Mouse (Mus musculus) kidney, embryonic 14.5 days (tissue): ENCODE results near the gene H2-Q6. TPM values are rescaled to one million over a fixed set of nuclear protein-coding genes. Genes with fewer than 3 reads are reported as not detected.
"Not testable (repeated sequence)": the region's sequence is repeated elsewhere in the genome, so short reads cannot be mapped to it uniquely, and the experiment has no call there.

ENCODE experiments used
- ATAC-seq: fragments of 200-750 bp; cut with Nextera tagmentation; 2 replicates; pipeline ENCODE4 v1.8.0; 2017; ENCODE audit warnings: moderate number of reproducible peaks, mild to moderate bottlenecking, moderate TSS enrichment, moderate library complexity; ENCODE audit not compliant: low FRiP score, low TSS enrichment
- H3K27ac ChIP-seq: fragments of 300-500 bp; sonication (generic); 2 replicates; pipeline ENCODE4 v1.5.1; 2014; ENCODE audit warnings: low read depth, mild to moderate bottlenecking, low read length, moderate library complexity, mixed read lengths
- H3K27me3 ChIP-seq: fragments of 300-500 bp; sonication (generic); 2 replicates; pipeline ENCODE4 v1.6.1; 2014; ENCODE audit warnings: mild to moderate bottlenecking, low read length; ENCODE audit not compliant: control insufficient read depth, insufficient read depth
- H3K36me3 ChIP-seq: fragments of 300-500 bp; sonication (generic); 2 replicates; pipeline ENCODE4 v1.6.1; 2014; ENCODE audit warnings: low read length, mixed read lengths; ENCODE audit not compliant: control insufficient read depth, insufficient read depth
- H3K4me1 ChIP-seq: fragments of 300-500 bp; sonication (generic); 2 replicates; pipeline ENCODE4 v1.6.1; 2014; ENCODE audit warnings: low read length, mixed read lengths; ENCODE audit not compliant: control insufficient read depth, insufficient read depth
- H3K4me2 ChIP-seq: fragments of 300-500 bp; sonication (generic); replicated peaks from 2 replicates; pipeline ENCODE4 v1.6.1; 2014; ENCODE audit warnings: low read depth, mild to moderate bottlenecking, low read length
- H3K4me3 ChIP-seq: fragments of 300-500 bp; sonication (generic); 2 replicates; pipeline ENCODE4 v1.5.1; 2014; ENCODE audit warnings: mild to moderate bottlenecking, low read length
- H3K9ac ChIP-seq: fragments of 300-500 bp; sonication (generic); 2 replicates; pipeline ENCODE4 v1.6.1; 2014; ENCODE audit warnings: low read depth, mild to moderate bottlenecking, low read length, moderate library complexity
- H3K9me3 ChIP-seq: fragments of 300-500 bp; sonication (generic); 2 replicates; pipeline ENCODE4 v1.6.1; 2016; ENCODE audit warnings: low read length; ENCODE audit not compliant: control insufficient read depth
- WGBS: fragments of 180-500 bp; shearing (Covaris S2); extraction: QIAGEN DNeasy Blood & Tissue Kit; methylation state at CpG from one replicate; pipeline ENCODE4 v1.1.7; 2014; 5-methylcytosine and 5-hydroxymethylcytosine counted together
- polyA plus RNA-seq: library from polyadenylated mRNA; unstranded; fragments of >200 nt; fragmentation: Nextera tagmentation; extraction: Ambion mirVana; gene quantifications from 2 replicates; pipeline ENCODE4 v1.2.1, GENCODE M21; 2014

H2-Q6 gene
- polyA plus RNA-seq, 1 experiment from 2014 or later, result 2.8 TPM

GRCm38 (mm10) chr17:35428883-35429282 lies 4.2 kb downstream of the H2-Q6 start:
- 86% methylated on average over 6 of the region's 6 CpGs for WGBS

DNA sequence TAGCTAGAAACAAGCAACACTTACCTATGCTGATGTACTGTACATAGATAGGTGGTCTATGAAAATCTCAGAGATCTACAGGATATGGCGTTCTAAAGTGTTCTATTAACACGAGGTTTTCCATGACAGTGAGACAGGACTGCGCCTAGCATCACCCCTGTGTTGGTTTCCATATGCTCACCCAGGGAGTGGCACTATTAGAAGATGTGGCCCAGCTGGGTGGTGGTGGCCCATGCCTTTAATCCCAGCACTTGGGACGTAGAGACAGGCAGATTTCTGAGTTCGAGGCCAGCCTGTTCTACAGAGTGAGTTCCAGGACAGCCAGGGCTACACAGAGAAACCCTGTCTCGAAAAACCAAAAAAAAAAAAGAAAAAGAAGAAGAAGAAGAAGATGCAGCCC lies 6.0 kb downstream of the H2-Q6 start:
- H3K9me3 ChIP-seq, H3K27ac ChIP-seq, H3K4me3 ChIP-seq, ATAC-seq, H3K36me3 ChIP-seq, H3K27me3 ChIP-seq, H3K4me2 ChIP-seq, H3K9ac ChIP-seq, H3K4me1 ChIP-seq: not testable (repeated sequence)
- WGBS, result 90% methylated on average over 6 of the region's 6 CpGs

More at GRCm38 (mm10) chr17:35428883-35429282, 4.2 kb downstream of the H2-Q6 start:
- not testable (repeated sequence) for H3K4me3 ChIP-seq, H3K36me3 ChIP-seq, H3K27ac ChIP-seq, H3K4me1 ChIP-seq, ATAC-seq, H3K9me3 ChIP-seq, H3K4me2 ChIP-seq, H3K9ac ChIP-seq
- H3K27me3 ChIP-seq, result peaks cover 17% of the 10 kb centered on the region

GRCm38 (mm10) chr17:35432167-35432566 lies 7.5 kb downstream of the H2-Q6 start:
- not testable (repeated sequence) for H3K4me3 ChIP-seq, ATAC-seq, H3K9ac ChIP-seq, H3K4me1 ChIP-seq, H3K9me3 ChIP-seq, H3K4me2 ChIP-seq, H3K27me3 ChIP-seq, H3K36me3 ChIP-seq, H3K27ac ChIP-seq
- 78% methylated on average over 3 of the region's 3 CpGs for WGBS

DNA sequence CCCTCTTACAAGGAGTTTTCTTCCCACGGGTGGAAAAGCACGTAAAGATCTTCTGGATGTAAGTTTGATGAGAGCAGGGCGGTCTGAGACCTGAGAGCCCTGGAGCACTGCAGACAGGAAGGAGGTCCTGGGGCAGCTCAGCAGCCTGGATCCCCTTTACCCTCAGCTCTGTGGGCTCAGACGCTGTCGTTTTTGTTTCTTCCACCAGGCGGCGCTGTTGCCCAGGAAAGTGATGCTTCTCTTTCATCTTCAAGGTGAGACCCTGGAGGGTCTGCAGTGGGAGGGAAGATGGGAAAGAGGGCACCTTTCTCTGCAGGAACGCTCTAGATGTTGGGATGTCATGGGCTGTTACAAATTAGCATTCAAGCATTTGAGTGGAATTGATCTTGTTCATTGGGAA lies 10.2 kb downstream of the H2-Q6 start:
- not testable (repeated sequence) for H3K4me2 ChIP-seq, H3K36me3 ChIP-seq, H3K27me3 ChIP-seq, H3K27ac ChIP-seq, H3K4me3 ChIP-seq, H3K9ac ChIP-seq, H3K9me3 ChIP-seq, ATAC-seq, H3K4me1 ChIP-seq
- WGBS, result 11% methylated on average over 8 of the region's 8 CpGs

GRCm38 (mm10) chr17:35435577-35435976 lies 10.9 kb downstream of the H2-Q6 start:
- H3K4me1 ChIP-seq, H3K9me3 ChIP-seq, H3K4me2 ChIP-seq, H3K27me3 ChIP-seq, ATAC-seq, H3K9ac ChIP-seq, H3K4me3 ChIP-seq, H3K36me3 ChIP-seq, H3K27ac ChIP-seq: not testable (repeated sequence)
- WGBS, result 74% methylated on average over 3 of the region's 3 CpGs

- not testable (repeated sequence) for H3K9me3 ChIP-seq, H3K9ac ChIP-seq, ATAC-seq, H3K27me3 ChIP-seq, H3K4me1 ChIP-seq, H3K4me3 ChIP-seq, H3K27ac ChIP-seq, H3K4me2 ChIP-seq, H3K36me3 ChIP-seq
- WGBS, result 63% methylated on average over 1 of the region's 1 CpGs
Observed at GRCm38 (mm10) chr17:35437386-35437936, 12.8 kb downstream of the H2-Q6 start.

DNA sequence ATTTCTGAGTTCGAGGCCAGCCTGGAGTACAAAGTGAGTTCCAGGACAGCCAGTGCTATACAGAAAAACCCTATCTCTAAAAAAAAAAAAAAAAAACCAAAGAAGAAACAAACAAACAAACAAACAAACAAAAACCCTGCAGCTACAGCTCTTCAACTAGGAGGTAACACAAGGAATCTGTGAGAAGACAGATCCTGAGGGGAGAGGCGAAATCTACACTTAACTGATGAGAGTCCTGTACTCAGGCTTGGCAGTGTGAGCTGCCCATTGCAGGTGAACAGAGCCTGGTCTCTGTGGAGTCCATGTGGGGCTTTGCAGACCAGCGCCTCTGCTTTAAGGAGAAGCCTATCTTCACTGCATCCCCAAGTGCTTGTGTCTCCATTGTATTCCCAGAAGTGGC lies 13.7 kb downstream of the H2-Q6 start:
- H3K9me3 ChIP-seq, H3K36me3 ChIP-seq, ATAC-seq, H3K4me3 ChIP-seq, H3K9ac ChIP-seq, H3K27me3 ChIP-seq, H3K27ac ChIP-seq, H3K4me2 ChIP-seq, H3K4me1 ChIP-seq: not testable (repeated sequence)
- WGBS, result 75% methylated on average over 1 of the region's 3 CpGs

DNA sequence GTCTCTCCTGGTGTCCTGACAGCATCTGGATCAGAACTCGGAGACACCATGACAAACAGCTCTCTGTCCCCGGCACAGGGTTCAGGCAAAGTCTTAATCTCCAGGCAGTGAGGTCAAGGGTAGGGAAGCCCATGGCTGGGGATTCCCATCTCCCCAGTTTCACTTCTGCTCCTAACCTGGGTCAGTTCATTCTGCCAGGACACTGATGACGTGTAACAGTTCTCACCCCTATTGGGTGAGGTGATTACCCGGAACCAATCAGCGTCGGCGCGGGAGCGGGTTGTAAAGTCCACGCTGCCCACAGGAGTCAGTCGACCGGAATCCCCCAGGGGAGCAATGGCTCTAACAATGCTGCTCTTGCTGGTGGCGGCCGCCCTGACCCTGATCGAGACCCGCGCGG lies 14.2 kb downstream of the H2-Q6 start, which contains the start of gene H2-Q7:
Gene H2-Q7, plus strand, starts transcription at position 271 of the 400 bp plus-strand sequence.
- peak within 1 kb of the TSS; percentile 44 for H3K4me3 ChIP-seq
- H3K9ac ChIP-seq, result peak within 1 kb of the TSS; percentile 57
- H3K4me2 ChIP-seq, result peak within 1 kb of the TSS; percentile 94
- H3K27me3 ChIP-seq, H3K9me3 ChIP-seq, H3K36me3 ChIP-seq, H3K27ac ChIP-seq, H3K4me1 ChIP-seq: not testable (repeated sequence)
- ATAC-seq, result peak; percentile 92
- WGBS, result 2% methylated on average over 18 of the region's 18 CpGs

DNA sequence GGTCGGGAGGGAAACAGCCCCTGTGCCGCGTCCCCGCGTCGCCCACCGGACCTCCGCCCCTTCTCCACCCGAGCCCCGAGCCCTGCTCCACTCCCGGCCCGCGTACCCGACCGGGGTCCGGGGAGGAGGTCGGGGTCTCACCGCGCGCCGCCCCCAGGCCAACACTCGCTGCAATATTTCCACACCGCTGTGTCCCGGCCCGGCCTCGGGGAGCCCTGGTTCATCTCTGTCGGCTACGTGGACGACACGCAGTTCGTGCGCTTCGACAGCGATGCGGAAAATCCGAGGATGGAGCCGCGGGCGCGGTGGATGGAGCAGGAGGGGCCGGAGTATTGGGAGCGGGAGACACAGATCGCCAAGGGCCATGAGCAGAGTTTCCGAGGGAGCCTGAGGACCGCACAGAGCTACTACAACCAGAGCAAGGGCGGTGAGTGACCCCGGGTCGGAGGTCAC lies 14.7 kb downstream of the H2-Q6 start:
- Histone ChIP-seq H3K4me2 (peak overlapping the region; percentile 94), H3K4me3 (peak overlapping the region; percentile 44), H3K9ac (peak overlapping the region; percentile 57)
- H3K4me1 ChIP-seq, H3K36me3 ChIP-seq, H3K27ac ChIP-seq, H3K9me3 ChIP-seq, H3K27me3 ChIP-seq: not testable (repeated sequence)
- ATAC-seq, result peak; percentile 76
- WGBS, result under 1% methylated on average over 41 of the region's 48 CpGs
